15 mouse cellular contexts compared by ENCODE assay signal in the genomic region with DNA sequence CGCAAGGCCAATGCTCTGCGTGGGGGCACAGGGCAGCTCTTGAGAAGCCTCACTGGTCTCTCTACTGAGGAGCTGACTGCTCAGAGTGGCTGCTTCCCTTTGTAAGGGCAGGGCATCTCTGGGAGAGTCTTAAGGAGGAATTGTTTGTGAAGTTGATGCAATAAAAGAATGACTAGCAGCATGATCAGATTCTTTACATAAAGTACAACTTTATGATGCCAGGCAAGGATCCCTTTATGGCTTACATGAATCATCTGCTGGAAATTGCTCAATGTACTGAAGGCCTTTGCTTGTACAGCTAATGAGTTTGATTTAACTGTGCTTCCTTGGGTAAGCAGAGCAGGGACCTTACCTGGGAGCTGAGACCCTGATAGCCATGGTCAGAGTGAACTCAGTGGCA.
"Had no signal": no experiment of that assay in that cellular context is flagged by ENCODE, and none has a peak within 500 bp of the region (broad histone marks: within the 10 kb centered on the region; RNA-seq: fewer than 3 reads in every experiment).

No protein-coding gene starts in this region.

- ATAC-seq: midbrain, embryonic 16.5 days had no signal

- H3K9me3 ChIP-seq: kidney, embryonic 15.5 days; limb, embryonic 15.5 days; liver, embryonic 13.5 days; megakaryocyte, embryonic 14.5 days; midbrain, embryonic 12.5 days had no signal

- DNase-seq: kidney, adult 18-20 months; kidney, postnatal 14 days; layer of hippocampus, postnatal 36 days; liver, embryonic 13.5 days; lung, adult 18-20 months; lung, postnatal 4 days; right cerebral cortex, postnatal 25 days; spleen, adult 18-20 months; thymus, adult 2 months; thymus, postnatal 36 days had no signal

- H3K9ac ChIP-seq: kidney, embryonic 15.5 days; limb, embryonic 15.5 days; liver, embryonic 13.5 days; midbrain, embryonic 12.5 days had no signal

- H3K4me1 ChIP-seq: kidney, embryonic 15.5 days; limb, embryonic 15.5 days; liver, embryonic 13.5 days; megakaryocyte, embryonic 14.5 days; midbrain, embryonic 12.5 days had no signal

- H3K4me2 ChIP-seq: kidney, embryonic 15.5 days; limb, embryonic 15.5 days; liver, embryonic 13.5 days; midbrain, embryonic 12.5 days had no signal

- H3K4me3 ChIP-seq: kidney, embryonic 15.5 days; limb, embryonic 15.5 days; liver, embryonic 13.5 days; megakaryocyte, embryonic 14.5 days; midbrain, embryonic 12.5 days had no signal

- H3K27me3 ChIP-seq: kidney, embryonic 15.5 days; limb, embryonic 15.5 days; liver, embryonic 13.5 days; megakaryocyte, embryonic 14.5 days; midbrain, embryonic 12.5 days had no signal

- H3K27ac ChIP-seq: kidney, embryonic 15.5 days; limb, embryonic 15.5 days; liver, embryonic 13.5 days; midbrain, embryonic 12.5 days had no signal

- H3K36me3 ChIP-seq: kidney, embryonic 15.5 days; limb, embryonic 15.5 days; liver, embryonic 13.5 days; midbrain, embryonic 12.5 days had no signal
